Mouse (Mus musculus) gastrocnemius, postnatal 14 days (tissue): Measurements from ENCODE around the gene Gng13. TPM values are rescaled to one million over a fixed set of nuclear protein-coding genes. Genes with fewer than 3 reads are reported as not detected.

Experiments used
- DNase-seq: peaks from one replicate; pipeline ENCODE4 v3.0.0; 2021; ENCODE audit warnings: mixed read lengths
- intact Hi-C: fragments of 180-260 bp; cut with DNase I; formaldehyde crosslinking; loops from one replicate; pipeline ENCODE4 v1.15.1; 2025; ENCODE audit warnings: low total_unique reads
- microRNA-seq, 2 experiments: library from miRNA; unstranded; fragments of <30 nt; microRNA quantifications; one replicate each; pipeline ENCODE4 v1.2.0; 2021
- total RNA-seq, 2 experiments: library from RNA; stranded (reverse); gene quantifications; 2 replicates each; pipeline ENCODE4 v1.2.3; 2021

Gng13 gene
- total RNA-seq, 2 experiments from 2014 or later, result not detected

DNA sequence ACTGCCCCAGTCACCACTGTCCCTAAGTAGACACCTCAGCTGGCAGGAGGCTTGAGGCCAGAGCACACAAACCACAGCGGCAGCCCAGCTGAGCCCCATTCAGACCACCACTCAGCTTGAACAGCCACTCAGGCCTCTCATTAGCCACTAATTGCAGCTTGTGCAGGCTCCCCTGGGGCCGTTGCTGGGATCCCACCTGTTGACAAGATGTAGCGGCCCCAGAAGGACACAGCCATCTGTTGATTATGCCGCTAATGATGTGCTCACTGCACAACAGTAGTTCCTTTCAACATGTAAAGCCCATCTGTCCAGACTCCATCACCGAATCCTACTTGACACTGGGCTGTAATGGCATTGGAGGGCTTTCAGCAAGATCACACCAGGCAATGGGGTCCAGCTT is 48.9 kb downstream of the Gng13 start:
- DNase-seq, result no peak
- intact Hi-C loops, result no loop called here

Small RNA genes lying within 50 kb of the gene (microRNA-seq; reads per million reads assigned to microRNA genes)
- gene Gm25083, result 0 reads per million in 2 experiments

Other genes with a start within 250 kb of the Gng13 start
- not detected for gene Sstr5, start 219.9 kb upstream of the Gng13 start, total RNA-seq
- gene Sox8, start 146.5 kb upstream of the Gng13 start, total RNA-seq, result 1 to 10 TPM; 7.2 to 8.8 TPM
- gene Lmf1, start 138.1 kb upstream of the Gng13 start, total RNA-seq, result 10 to 100 TPM; 13.1 to 13.8 TPM
- gene Chtf18, start 10.2 kb downstream of the Gng13 start, total RNA-seq, result 1 to 10 TPM; 1.3 to 2.5 TPM
- 1 to 10 TPM; 3.4 to 3.8 TPM for gene Rpusd1, start 10.5 kb downstream of the Gng13 start, total RNA-seq
- gene Mslnl, start 18.9 kb downstream of the Gng13 start, total RNA-seq, result not detected
- under 1 TPM in 1 of 2 experiments, not detected in 1; 0.74 TPM for gene Msln, start 37.2 kb downstream of the Gng13 start, total RNA-seq
- 10 to 100 TPM; 27.7 to 28.8 TPM for gene Narfl, start 56.6 kb downstream of the Gng13 start, total RNA-seq
- gene Haghl, start 68.5 kb downstream of the Gng13 start, total RNA-seq, result 10 to 100 TPM; 13.9 to 16.1 TPM
- not detected for gene Ccdc78, start 69.4 kb downstream of the Gng13 start, total RNA-seq
- gene Fam173a, start 75.7 kb downstream of the Gng13 start, total RNA-seq, result 10 to 100 TPM; 36.1 to 37.9 TPM
- not detected for gene AC134908.4, start 78.5 kb downstream of the Gng13 start, total RNA-seq
- gene Metrn, start 80.0 kb downstream of the Gng13 start, total RNA-seq, result 10 to 100 TPM; 46.6 to 60.9 TPM
- 1 to 10 TPM in 1 of 2 experiments, under 1 TPM in 1; 0.95 to 2.2 TPM for gene Fbxl16, start 91.9 kb downstream of the Gng13 start, total RNA-seq
- 1 to 10 TPM; 9.1 to 9.2 TPM for gene Wdr24, start 106.5 kb downstream of the Gng13 start, total RNA-seq
- gene Jmjd8, start 111.7 kb downstream of the Gng13 start, total RNA-seq, result 10 to 100 TPM; 20.3 to 23.6 TPM
- 10 to 100 TPM; 80.2 to 81.3 TPM for gene Stub1, start 116.2 kb downstream of the Gng13 start, total RNA-seq
- gene Rhbdl1, start 120.1 kb downstream of the Gng13 start, total RNA-seq, result 10 to 100 TPM; 11.7 to 12.0 TPM
- 10 to 100 TPM in 1 of 2 experiments, 1 to 10 TPM in 1; 7.5 to 11.0 TPM for gene Gm20683, start 124.6 kb downstream of the Gng13 start, total RNA-seq
- 10 to 100 TPM; 38.0 to 47.1 TPM for gene Rhot2, start 127.7 kb downstream of the Gng13 start, total RNA-seq
- gene Wdr90, start 144.3 kb downstream of the Gng13 start, total RNA-seq, result 1 to 10 TPM; 1.6 to 2.0 TPM
- gene Mcrip2, start 151.6 kb downstream of the Gng13 start, total RNA-seq, result 10 to 100 TPM; 52.3 to 73.3 TPM
- 10 to 100 TPM; 26.1 to 27.7 TPM for gene Mettl26, start 157.9 kb downstream of the Gng13 start, total RNA-seq
- gene Wfikkn1, start 163.7 kb downstream of the Gng13 start, total RNA-seq, result under 1 TPM; 0.49 to 0.55 TPM
- 10 to 100 TPM; 10.1 to 10.3 TPM for gene Rab40c, start 202.6 kb downstream of the Gng13 start, total RNA-seq
- 10 to 100 TPM; 29.8 to 30.2 TPM for gene Pigq, start 227.8 kb downstream of the Gng13 start, total RNA-seq
- not detected for gene Nhlrc4, start 227.8 kb downstream of the Gng13 start, total RNA-seq
- not detected for gene A930017K11Rik, start 235.4 kb downstream of the Gng13 start, total RNA-seq